Mouse (Mus musculus) forebrain, embryonic 11.5 days (tissue): ENCODE data around the gene Hist3h2a. TPM values are rescaled to one million over a fixed set of nuclear protein-coding genes. Genes with fewer than 3 reads are reported as not detected.

Source experiments
- ATAC-seq: fragments of 200-750 bp; cut with Nextera tagmentation; replicated peaks from 2 replicates; pipeline ENCODE4 v1.8.0; 2017; ENCODE audit warnings: moderate TSS enrichment; ENCODE audit not compliant: low FRiP score
- DNase-seq: peaks from one replicate; pipeline ENCODE4 v3.0.0-alpha.2; 2017; ENCODE audit warnings: low spot score
- H3K27ac ChIP-seq: fragments of 300-500 bp; sonication (generic); 2 replicates; pipeline ENCODE4 v1.5.1; 2014; ENCODE audit warnings: low read depth, low read length
- H3K27me3 ChIP-seq: fragments of 300-500 bp; sonication (generic); 2 replicates; pipeline ENCODE4 v1.6.1; 2014; ENCODE audit warnings: mild to moderate bottlenecking, low read length, mixed read lengths; ENCODE audit not compliant: control insufficient read depth, insufficient read depth
- H3K36me3 ChIP-seq: fragments of 300-500 bp; sonication (generic); 2 replicates; pipeline ENCODE4 v1.6.1; 2014; ENCODE audit warnings: mild to moderate bottlenecking, low read length, moderate library complexity, mixed read lengths; ENCODE audit not compliant: control insufficient read depth, insufficient read depth
- H3K4me1 ChIP-seq: fragments of 300-500 bp; sonication (generic); replicated peaks from 2 replicates; pipeline ENCODE4 v1.6.1; 2014; ENCODE audit warnings: low read length, mixed read lengths; ENCODE audit not compliant: control insufficient read depth, insufficient read depth
- H3K4me2 ChIP-seq: fragments of 300-500 bp; sonication (generic); 2 replicates; pipeline ENCODE4 v1.6.1; 2014; ENCODE audit warnings: low read depth, mild to moderate bottlenecking, low read length, moderate library complexity, mixed read lengths; ENCODE audit not compliant: severe bottlenecking
- H3K4me3 ChIP-seq: fragments of 300-500 bp; sonication (generic); 2 replicates; pipeline ENCODE4 v1.5.1; 2014; ENCODE audit warnings: low read depth, low read length
- H3K9ac ChIP-seq: fragments of 300-500 bp; sonication (generic); 2 replicates; pipeline ENCODE4 v1.6.1; 2014; ENCODE audit warnings: low read length
- H3K9me3 ChIP-seq: fragments of 300-500 bp; sonication (generic); 2 replicates; pipeline ENCODE4 v1.6.1; 2016; ENCODE audit warnings: low read length, mixed read lengths; ENCODE audit not compliant: control insufficient read depth
- WGBS: fragments of 180-500 bp; shearing (Covaris S2); extraction: QIAGEN DNeasy Blood & Tissue Kit; methylation state at CpG from one replicate; pipeline ENCODE4 v1.1.7; 2014; 5-methylcytosine and 5-hydroxymethylcytosine counted together
- microRNA-seq: library from miRNA; unstranded; fragments of <30 nt; microRNA quantifications from one replicate; pipeline ENCODE4, GENCODE M21; 2016; ENCODE audit not compliant: insufficient number of aligned reads
- polyA plus RNA-seq: library from polyadenylated mRNA; unstranded; fragments of >200 nt; fragmentation: Nextera tagmentation; extraction: Ambion mirVana; gene quantifications from 2 replicates; pipeline ENCODE4 v1.2.1, GENCODE M21; 2014

Gene Hist3h2a
- polyA plus RNA-seq, 1 experiment from 2014 or later = 52.9 TPM

DNA sequence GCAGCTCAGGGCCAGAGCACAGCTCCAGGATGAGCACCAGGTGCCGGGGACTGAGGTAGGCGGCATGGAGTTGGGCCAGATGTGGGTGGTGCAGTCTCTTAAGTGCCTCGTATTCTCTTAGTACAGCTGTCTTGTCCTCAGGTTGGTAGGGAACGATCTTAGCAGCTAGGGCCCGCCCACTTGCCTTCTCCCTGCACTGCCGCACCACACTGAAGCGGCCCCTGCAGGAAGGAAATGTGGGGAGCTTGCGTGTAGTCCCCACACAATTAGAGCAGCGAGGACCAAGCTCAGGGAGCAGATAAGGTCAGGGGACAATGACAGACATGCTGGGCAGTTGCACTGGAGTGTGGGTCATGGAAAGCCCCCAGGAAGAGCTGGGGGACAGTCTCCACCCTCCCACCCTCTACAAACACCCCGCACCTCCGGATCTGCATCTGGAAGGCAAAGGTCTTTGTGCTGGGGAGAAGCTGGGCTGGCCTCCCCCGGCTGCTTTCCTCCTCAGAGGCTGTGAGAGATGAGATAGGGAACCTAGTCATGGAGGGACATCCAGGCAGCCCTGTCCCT, 41.4 kb downstream of the Hist3h2a start:
- Histone ChIP-seq H3K4me3 (no peak overlapping the region), H3K4me1 (peaks cover 2% of the 10 kb centered on the region; the same call in 1 of the 2 replicates), H3K9ac (no peak overlapping the region), H3K9me3 (no peaks in the 10 kb centered on the region), H3K36me3 (no peaks in the 10 kb centered on the region; the same call in 1 of the 2 replicates), H3K27ac (no peak overlapping the region), H3K27me3 (peaks cover 9% of the 10 kb centered on the region; the same call in 1 of the 2 replicates), H3K4me2 (no peak overlapping the region)
- no peak for ATAC-seq
- 60% methylated on average over 12 of the region's 12 CpGs for WGBS
- no peak for DNase-seq

DNA sequence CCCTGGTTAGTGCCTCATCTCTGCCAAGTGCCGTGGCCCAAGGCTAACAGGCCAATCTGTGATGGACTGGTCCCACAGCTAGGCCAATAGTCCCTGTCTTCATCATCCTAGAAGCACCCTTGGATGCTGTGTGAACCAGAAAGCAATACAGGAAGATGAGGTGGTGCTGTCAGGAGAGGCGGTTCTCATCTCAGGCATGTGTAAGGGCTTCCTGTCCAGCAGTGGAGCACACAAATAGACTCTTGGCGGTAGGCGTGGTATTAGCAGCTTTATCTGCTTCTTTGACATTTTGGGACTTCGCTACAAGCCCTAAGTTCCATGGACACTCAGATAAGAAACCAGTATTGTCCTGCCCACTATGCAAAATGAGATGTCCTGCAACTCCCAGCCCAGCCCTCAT, 43.1 kb downstream of the Hist3h2a start:
- 91% methylated on average over 5 of the region's 5 CpGs for WGBS
- H3K36me3 ChIP-seq = no peaks in the 10 kb centered on the region

DNA sequence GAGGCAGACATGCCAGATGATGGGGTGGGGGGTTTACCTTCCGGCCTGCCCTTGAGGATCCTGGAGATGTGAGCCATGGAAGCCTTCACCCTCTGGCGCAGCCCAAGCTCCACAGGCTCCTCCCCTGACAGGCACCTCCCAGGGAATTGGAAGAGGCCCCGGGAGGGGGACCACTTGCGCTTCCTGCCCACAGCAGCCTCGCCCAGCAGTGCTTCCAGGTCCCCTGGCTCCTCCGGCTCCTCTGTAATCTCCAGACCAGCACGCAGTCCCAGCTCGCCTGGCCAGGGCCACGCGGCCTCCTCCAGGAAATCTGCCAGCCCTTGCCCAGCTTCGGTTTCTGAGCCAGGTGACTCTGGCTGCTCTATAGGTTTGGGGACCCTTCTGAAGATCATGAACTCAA, 44.7 kb downstream of the Hist3h2a start:
- H3K9ac ChIP-seq = no peak overlapping the region
- H3K27ac ChIP-seq = no peak overlapping the region
- H3K36me3 ChIP-seq = no peaks in the 10 kb centered on the region
- H3K9me3 ChIP-seq = no peaks in the 10 kb centered on the region
- H3K27me3 ChIP-seq = peaks cover 8% of the 10 kb centered on the region; the same call in 1 of the 2 replicates
- no peak overlapping the region for H3K4me3 ChIP-seq
- 60% methylated on average over 11 of the region's 11 CpGs for WGBS
- DNase-seq (no peak), ATAC-seq (no peak)
- peaks cover 2% of the 10 kb centered on the region; the same call in 1 of the 2 replicates for H3K4me1 ChIP-seq
- H3K4me2 ChIP-seq = no peak overlapping the region

More for the DNA sequence above, 43.1 kb downstream of the Hist3h2a start:
- DNase-seq (no peak), ATAC-seq (no peak)
- Histone ChIP-seq H3K27me3 (peaks cover 9% of the 10 kb centered on the region; the same call in 1 of the 2 replicates), H3K4me1 (peaks cover 2% of the 10 kb centered on the region; the same call in 1 of the 2 replicates), H3K4me2 (no peak overlapping the region), H3K9me3 (no peaks in the 10 kb centered on the region), H3K27ac (no peak overlapping the region), H3K4me3 (no peak overlapping the region), H3K9ac (no peak overlapping the region)

DNA sequence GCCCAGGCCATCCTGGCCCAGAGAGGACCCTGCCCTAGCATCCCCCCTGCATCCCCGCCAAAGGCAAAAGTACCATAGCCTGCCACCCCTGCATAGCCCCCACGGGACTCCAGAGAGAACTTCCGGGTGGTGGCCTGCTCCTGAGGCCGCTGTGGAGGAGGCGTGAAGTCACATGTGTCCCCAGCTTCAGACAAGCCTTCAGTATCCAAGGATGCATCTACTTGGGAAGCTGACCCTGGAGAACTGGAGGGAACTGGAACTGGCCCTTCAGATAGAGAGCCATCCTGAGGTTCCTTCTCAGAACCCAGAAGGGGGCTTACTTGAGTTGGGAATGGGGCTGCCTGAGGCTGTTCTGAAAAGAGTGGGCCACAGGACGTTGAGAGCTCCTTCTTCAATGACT, 45.3 kb downstream of the Hist3h2a start:
- no peaks in the 10 kb centered on the region for H3K9me3 ChIP-seq
- WGBS = 84% methylated on average over 6 of the region's 6 CpGs
- no peak overlapping the region for H3K4me3 ChIP-seq
- H3K4me2 ChIP-seq = no peak overlapping the region
- no peaks in the 10 kb centered on the region for H3K36me3 ChIP-seq
- DNase-seq (no peak), ATAC-seq (no peak)
- H3K27ac ChIP-seq = no peak overlapping the region
- H3K27me3 ChIP-seq = peaks cover 5% of the 10 kb centered on the region; the same call in 1 of the 2 replicates
- H3K9ac ChIP-seq = no peak overlapping the region
- H3K4me1 ChIP-seq = no peaks in the 10 kb centered on the region

DNA sequence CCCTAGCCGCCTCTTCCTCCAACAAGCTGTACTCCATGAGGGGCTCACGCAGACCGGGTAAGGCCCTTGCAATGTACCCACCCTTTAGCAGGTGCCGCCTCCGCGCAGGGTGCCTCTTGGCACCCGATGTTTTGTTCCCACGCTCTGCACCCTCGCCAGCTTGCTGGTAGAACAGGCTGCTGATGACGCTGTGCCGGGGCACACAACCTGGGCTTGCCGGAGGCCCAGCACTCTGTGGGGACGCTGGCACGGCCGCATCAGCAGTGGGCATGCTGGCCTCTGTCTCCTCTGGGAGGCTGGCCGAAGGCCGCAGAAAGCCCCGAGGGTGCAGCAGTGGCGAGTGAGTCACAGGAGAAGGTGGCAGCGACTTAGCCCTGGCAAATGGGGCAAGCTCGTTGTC, 46.1 kb downstream of the Hist3h2a start:
- Histone ChIP-seq H3K9me3 (no peaks in the 10 kb centered on the region), H3K27me3 (peaks cover 4% of the 10 kb centered on the region; the same call in 1 of the 2 replicates), H3K4me3 (no peak overlapping the region), H3K4me1 (no peaks in the 10 kb centered on the region), H3K36me3 (no peaks in the 10 kb centered on the region), H3K4me2 (no peak overlapping the region), H3K27ac (no peak overlapping the region), H3K9ac (no peak overlapping the region)
- 92% methylated on average over 21 of the region's 21 CpGs for WGBS
- DNase-seq (no peak), ATAC-seq (no peak)

DNA sequence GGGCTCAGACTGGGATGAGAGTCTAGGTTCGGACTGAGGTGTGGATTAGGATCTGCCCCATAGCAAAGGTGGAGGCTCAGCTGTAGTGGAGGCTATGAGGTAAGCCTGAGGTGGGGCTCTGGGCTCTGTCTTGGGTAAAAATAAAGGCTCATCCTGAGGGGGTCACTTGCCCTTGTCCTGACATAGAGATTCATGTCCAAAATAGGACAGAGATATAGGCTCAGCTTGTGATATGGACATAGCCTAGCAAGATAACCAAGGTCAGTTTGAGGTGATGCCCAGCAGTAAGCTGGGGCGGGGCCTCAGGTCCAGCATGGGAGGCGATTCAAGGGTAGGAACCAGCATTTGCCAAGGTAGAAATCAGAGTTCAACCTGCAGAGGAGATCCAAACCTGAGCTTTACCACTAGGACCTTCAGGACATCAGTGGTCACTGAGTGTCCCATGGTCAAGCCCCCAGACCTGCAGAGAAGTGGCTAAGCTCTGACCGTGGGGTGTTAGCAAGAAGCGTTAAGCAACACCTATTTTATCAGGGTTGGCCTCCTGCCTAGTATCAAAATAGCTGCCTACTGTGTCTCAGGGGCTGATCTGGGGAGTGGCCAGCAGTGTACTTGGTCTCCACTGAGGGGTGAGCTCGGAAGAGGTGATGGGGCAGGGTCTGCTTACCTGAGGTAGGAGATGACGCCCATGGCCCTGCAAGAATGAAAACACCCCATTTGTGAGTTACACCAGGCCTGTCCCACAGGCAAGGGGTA, 48.0 kb downstream of the Hist3h2a start:
- Histone ChIP-seq H3K9ac (no peak overlapping the region), H3K4me1 (no peaks in the 10 kb centered on the region), H3K27ac (no peak overlapping the region), H3K9me3 (no peaks in the 10 kb centered on the region), H3K4me2 (no peak overlapping the region), H3K36me3 (no peaks in the 10 kb centered on the region), H3K27me3 (no peaks in the 10 kb centered on the region), H3K4me3 (no peak overlapping the region)
- WGBS = 78% methylated on average over 7 of the region's 7 CpGs
- no peak for DNase-seq
- ATAC-seq = no peak

Small RNA genes within 50 kb of the gene (microRNA-seq; reads per million reads assigned to microRNA genes)
- gene Gm44313 = not detected

Other genes with a start within 250 kb of the Hist3h2a start
- not detected in 2 replicates for gene Olfr318, start 230.7 kb upstream of the Hist3h2a start, polyA plus RNA-seq
- gene Olfr317, start 215.5 kb upstream of the Hist3h2a start, polyA plus RNA-seq = not detected in 2 replicates
- gene Olfr316, start 202.0 kb upstream of the Hist3h2a start, polyA plus RNA-seq = not detected in 2 replicates
- gene Olfr315, start 181.5 kb upstream of the Hist3h2a start, polyA plus RNA-seq = not detected in 2 replicates
- gene Olfr314, start 171.7 kb upstream of the Hist3h2a start, polyA plus RNA-seq = not detected in 2 replicates
- 1.8 and 2.0 TPM in 2 replicates for gene Fam183b, start 152.7 kb upstream of the Hist3h2a start, polyA plus RNA-seq
- gene Olfr313, start 139.7 kb upstream of the Hist3h2a start, polyA plus RNA-seq = 0.07 TPM in 1 of 2 replicates, not detected in the other
- not detected in 2 replicates for gene Olfr312, start 125.4 kb upstream of the Hist3h2a start, polyA plus RNA-seq
- gene Olfr311, start 115.4 kb upstream of the Hist3h2a start, polyA plus RNA-seq = not detected in 2 replicates
- gene Gm12258, start 107.5 kb upstream of the Hist3h2a start, polyA plus RNA-seq = 11.9 and 15.2 TPM in 2 replicates
- 10.5 and 12.8 TPM in 2 replicates for gene 2810021J22Rik, start 87.5 kb upstream of the Hist3h2a start, polyA plus RNA-seq
- gene Zfp39, start 50.5 kb upstream of the Hist3h2a start, polyA plus RNA-seq = 8.1 and 8.8 TPM in 2 replicates
- gene Btnl10, start 36.8 kb upstream of the Hist3h2a start, polyA plus RNA-seq = not detected in 2 replicates
- 386 and 426 TPM in 2 replicates for gene Rnf187, start 15.8 kb upstream of the Hist3h2a start, polyA plus RNA-seq
- gene Hist3h2ba, start 5.8 kb upstream of the Hist3h2a start, polyA plus RNA-seq = 84.9 and 93.6 TPM in 2 replicates
- gene Trim17, start within 50 bp of the Hist3h2a start, polyA plus RNA-seq = 0.21 and 0.75 TPM in 2 replicates
- gene Trim11, start 23.4 kb downstream of the Hist3h2a start, polyA plus RNA-seq = 17.3 and 20.5 TPM in 2 replicates
- 0.04 and 0.07 TPM in 2 replicates for gene Obscn, start 181.7 kb downstream of the Hist3h2a start, polyA plus RNA-seq
- gene Iba57, start 209.1 kb downstream of the Hist3h2a start, polyA plus RNA-seq = 2.4 and 3.2 TPM in 2 replicates
- 0.08 TPM in 1 of 2 replicates, not detected in the other for gene Gjc2, start 228.5 kb downstream of the Hist3h2a start, polyA plus RNA-seq
- 90.3 and 95.7 TPM in 2 replicates for gene Guk1, start 237.5 kb downstream of the Hist3h2a start, polyA plus RNA-seq
- 94.3 and 103 TPM in 2 replicates for gene Mrpl55, start 247.8 kb downstream of the Hist3h2a start, polyA plus RNA-seq